Mouse (Mus musculus): Measurements from ENCODE around the gene Fkbp10. TPM values are rescaled to one million over a fixed set of nuclear protein-coding genes. Genes with fewer than 3 reads are reported as not detected.

Fkbp10 gene
- polyA plus RNA-seq, 1 experiment: 8.0 TPM

- Histone ChIP-seq H3K4me3 (replicated peaks; ENCODE audit: insufficient read depth, low read depth, low read length) (no peak overlapping the region), H3K4me1 (ENCODE audit: control insufficient read depth, insufficient read depth, low read length) (peaks cover 63% of the 10 kb centered on the region), H3K27me3 (ENCODE audit: control insufficient read depth, insufficient read depth, low read length) (no peaks in the 10 kb centered on the region), H3K27ac (ENCODE audit: insufficient read depth, low read length) (peak overlapping the region; percentile 49; the same call in 1 of the 2 replicates)
- TF ChIP-seq POLR2A (IDR thresholded peaks at IDR 0.05; ENCODE audit: borderline replicate concordance, insufficient read depth, low read length) (no peak), CTCF (IDR thresholded peaks at IDR 0.05; ENCODE audit: borderline replicate concordance, insufficient read depth, low read depth, low read length) (no peak)
- peak; percentile 66 to 67 for DNase-seq
- WGBS: 25% methylated on average over 6 of the region's 6 CpGs
Measured at GRCm38 (mm10) chr11:100388588-100388987, 26.9 kb upstream of the Fkbp10 start.

GRCm38 (mm10) chr11:100389931-100390445 is 25.5 kb upstream of the Fkbp10 start:
- peaks cover 71% of the 10 kb centered on the region for H3K4me1 ChIP-seq (ENCODE audit: control insufficient read depth, insufficient read depth, low read length)
- WGBS: 2% methylated on average over 8 of the region's 8 CpGs
- H3K27me3 ChIP-seq (ENCODE audit: control insufficient read depth, insufficient read depth, low read length): no peaks in the 10 kb centered on the region
- no peak for TF ChIP-seq POLR2A (IDR thresholded peaks at IDR 0.05; ENCODE audit: borderline replicate concordance, insufficient read depth, low read length)
- no peak for TF ChIP-seq CTCF (IDR thresholded peaks at IDR 0.05; ENCODE audit: borderline replicate concordance, insufficient read depth, low read depth, low read length)
- H3K27ac ChIP-seq (ENCODE audit: insufficient read depth, low read length): peak overlapping the region; percentile 74
- peak; percentile 88 to 94 for DNase-seq
- H3K4me3 ChIP-seq (replicated peaks; ENCODE audit: insufficient read depth, low read depth, low read length): no peak overlapping the region

GRCm38 (mm10) chr11:100391081-100391883 is 24.2 kb upstream of the Fkbp10 start:
- DNase-seq: peak in 1 of 2 experiments; percentile 48
- peaks cover 68% of the 10 kb centered on the region for H3K4me1 ChIP-seq (ENCODE audit: control insufficient read depth, insufficient read depth, low read length)
- no peak overlapping the region for H3K4me3 ChIP-seq (replicated peaks; ENCODE audit: insufficient read depth, low read depth, low read length)
- H3K27me3 ChIP-seq (ENCODE audit: control insufficient read depth, insufficient read depth, low read length): no peaks in the 10 kb centered on the region
- TF ChIP-seq CTCF (IDR thresholded peaks at IDR 0.05; ENCODE audit: borderline replicate concordance, insufficient read depth, low read depth, low read length) (no peak), POLR2A (IDR thresholded peaks at IDR 0.05; ENCODE audit: borderline replicate concordance, insufficient read depth, low read length) (no peak)
- 48% methylated on average over 9 of the region's 9 CpGs for WGBS
- H3K27ac ChIP-seq (ENCODE audit: insufficient read depth, low read length): peak overlapping the region; percentile 45

- Histone ChIP-seq H3K27me3 (ENCODE audit: control insufficient read depth, insufficient read depth, low read length) (no peaks in the 10 kb centered on the region), H3K4me1 (ENCODE audit: control insufficient read depth, insufficient read depth, low read length) (peaks cover 62% of the 10 kb centered on the region), H3K27ac (ENCODE audit: insufficient read depth, low read length) (no peak overlapping the region), H3K4me3 (replicated peaks; ENCODE audit: insufficient read depth, low read depth, low read length) (no peak overlapping the region)
- no peak for DNase-seq
- TF ChIP-seq POLR2A (IDR thresholded peaks at IDR 0.05; ENCODE audit: borderline replicate concordance, insufficient read depth, low read length) (no peak), CTCF (IDR thresholded peaks at IDR 0.05; ENCODE audit: borderline replicate concordance, insufficient read depth, low read depth, low read length) (no peak)
- 81% methylated on average over 7 of the region's 7 CpGs for WGBS
Measured at GRCm38 (mm10) chr11:100391884-100392345, 23.6 kb upstream of the Fkbp10 start.

GRCm38 (mm10) chr11:100392958-100393357 is 22.5 kb upstream of the Fkbp10 start:
- DNase-seq: peak in 1 of 2 experiments; percentile 39
- no peak for TF ChIP-seq POLR2A (IDR thresholded peaks at IDR 0.05; ENCODE audit: borderline replicate concordance, insufficient read depth, low read length)
- TF ChIP-seq CTCF (IDR thresholded peaks at IDR 0.05; ENCODE audit: borderline replicate concordance, insufficient read depth, low read depth, low read length): no peak
- Histone ChIP-seq H3K4me1 (ENCODE audit: control insufficient read depth, insufficient read depth, low read length) (peaks cover 52% of the 10 kb centered on the region), H3K27me3 (ENCODE audit: control insufficient read depth, insufficient read depth, low read length) (no peaks in the 10 kb centered on the region), H3K27ac (ENCODE audit: insufficient read depth, low read length) (peak overlapping the region; percentile 31; the same call in 1 of the 2 replicates), H3K4me3 (replicated peaks; ENCODE audit: insufficient read depth, low read depth, low read length) (no peak overlapping the region)
- 36% methylated on average over 5 of the region's 5 CpGs for WGBS

DNA sequence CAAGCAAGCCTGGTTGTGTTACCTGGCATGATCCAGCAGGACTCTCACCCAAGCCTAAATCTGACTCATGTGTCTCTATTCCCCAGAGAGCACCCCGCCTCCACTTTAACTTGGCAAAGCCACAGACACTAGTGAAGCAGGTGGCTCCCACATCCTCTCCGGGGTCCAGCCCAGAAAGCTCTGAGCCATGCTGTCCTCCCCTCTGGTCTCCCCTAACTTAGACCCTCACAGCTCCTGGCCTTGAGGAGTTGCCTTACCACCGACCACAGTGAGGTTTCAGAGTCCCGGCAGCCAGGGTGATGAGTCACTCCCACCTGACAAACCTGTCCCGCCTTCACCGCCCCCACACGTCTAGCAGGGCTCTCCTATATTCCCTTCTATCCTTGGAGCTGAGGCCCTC is 21.8 kb upstream of the Fkbp10 start:
- Histone ChIP-seq H3K27ac (ENCODE audit: insufficient read depth, low read length) (peak overlapping the region; percentile 31; the same call in 1 of the 2 replicates), H3K4me3 (replicated peaks; ENCODE audit: insufficient read depth, low read depth, low read length) (peak overlapping the region; percentile 28), H3K4me1 (ENCODE audit: control insufficient read depth, insufficient read depth, low read length) (peaks cover 46% of the 10 kb centered on the region), H3K27me3 (ENCODE audit: control insufficient read depth, insufficient read depth, low read length) (no peaks in the 10 kb centered on the region)
- DNase-seq: peak; percentile 62 to 72
- TF ChIP-seq POLR2A (IDR thresholded peaks at IDR 0.05; ENCODE audit: borderline replicate concordance, insufficient read depth, low read length) (no peak), CTCF (IDR thresholded peaks at IDR 0.05; ENCODE audit: borderline replicate concordance, insufficient read depth, low read depth, low read length) (no peak)
- 24% methylated on average over 7 of the region's 7 CpGs for WGBS

GRCm38 (mm10) chr11:100394353-100395074 is 21.0 kb upstream of the Fkbp10 start:
- peaks cover 42% of the 10 kb centered on the region for H3K4me1 ChIP-seq (ENCODE audit: control insufficient read depth, insufficient read depth, low read length)
- no peaks in the 10 kb centered on the region for H3K27me3 ChIP-seq (ENCODE audit: control insufficient read depth, insufficient read depth, low read length)
- 49% methylated on average over 5 of the region's 5 CpGs for WGBS
- peak overlapping the region; percentile 82 for H3K27ac ChIP-seq (ENCODE audit: insufficient read depth, low read length)
- H3K4me3 ChIP-seq (replicated peaks; ENCODE audit: insufficient read depth, low read depth, low read length): peak overlapping the region; percentile 83
- TF ChIP-seq POLR2A (IDR thresholded peaks at IDR 0.05; ENCODE audit: borderline replicate concordance, insufficient read depth, low read length): no peak
- no peak for TF ChIP-seq CTCF (IDR thresholded peaks at IDR 0.05; ENCODE audit: borderline replicate concordance, insufficient read depth, low read depth, low read length)
- DNase-seq: no peak

Measured in cerebellum, adult 2 months (tissue).